Mouse (Mus musculus): ENCODE measurements around the gene Nme7.

Gene Nme7

DNA sequence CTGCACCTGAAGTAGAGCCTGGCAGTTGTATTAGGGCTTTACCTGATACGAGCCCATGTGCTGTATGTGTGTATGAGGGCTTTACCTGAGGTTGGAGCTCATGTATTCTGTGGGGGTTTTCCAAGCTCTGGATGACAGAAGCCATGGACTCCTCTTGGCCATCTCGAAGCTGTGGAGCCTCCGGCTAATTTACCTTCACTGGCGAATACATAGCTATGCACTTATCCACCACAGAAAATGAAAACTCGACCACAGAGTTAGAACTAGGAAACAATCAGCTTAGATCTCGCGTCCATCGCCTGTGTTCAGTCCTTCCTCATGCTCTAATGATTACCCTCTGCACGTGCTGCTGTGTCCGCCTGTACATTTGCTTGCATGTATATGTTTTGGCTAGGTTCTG, 80.4 kb downstream of the Nme7 start:
- DNase-seq (ENCODE audit: low read depth, low spot score), result no peak

DNA sequence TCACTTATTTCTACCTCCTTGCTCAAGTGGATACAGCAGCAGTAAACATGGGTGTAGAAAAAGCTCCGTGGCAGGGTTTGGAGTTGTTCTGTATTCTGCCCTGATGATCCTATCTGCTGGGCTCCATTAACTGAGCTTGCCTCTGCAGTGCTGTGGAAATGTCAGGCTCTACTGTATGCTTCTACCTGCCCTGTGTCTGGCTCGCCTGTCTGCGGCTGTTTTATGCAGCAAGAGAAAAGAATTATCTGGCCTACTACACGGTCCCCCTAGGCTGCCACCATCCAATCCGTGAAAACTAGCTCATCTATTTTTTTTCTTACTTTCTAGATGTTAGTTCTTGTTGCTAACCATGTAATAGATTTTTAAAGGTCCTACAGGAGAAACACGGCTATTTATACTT, 81.1 kb downstream of the Nme7 start:
- DNase-seq (ENCODE audit: low read depth, low spot score), result no peak

DNA sequence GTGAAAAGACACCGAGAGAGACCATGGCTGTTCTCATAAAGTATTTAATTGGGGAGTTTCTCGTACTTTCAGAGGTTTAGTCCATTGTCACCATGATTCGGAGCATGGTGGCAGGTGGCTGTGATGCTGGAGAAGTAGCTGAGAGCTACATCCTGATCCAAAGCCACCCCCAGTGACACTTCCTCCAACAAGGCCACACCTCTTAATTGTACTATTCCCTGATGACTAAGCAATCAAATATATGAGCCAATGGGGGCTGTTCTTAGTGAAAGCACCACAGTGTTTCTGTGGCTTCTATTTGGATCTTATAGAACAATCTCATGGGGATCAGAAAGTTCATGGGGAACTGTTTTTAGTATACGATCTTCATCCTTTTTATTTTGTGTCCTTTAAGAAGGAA, 85.8 kb downstream of the Nme7 start:
- no peak for DNase-seq (ENCODE audit: low read depth, low spot score)

GRCm38 (mm10) chr1:164392176-164392575, 88.3 kb downstream of the Nme7 start:
- DNase-seq (ENCODE audit: low read depth, low spot score), result no peak

DNA sequence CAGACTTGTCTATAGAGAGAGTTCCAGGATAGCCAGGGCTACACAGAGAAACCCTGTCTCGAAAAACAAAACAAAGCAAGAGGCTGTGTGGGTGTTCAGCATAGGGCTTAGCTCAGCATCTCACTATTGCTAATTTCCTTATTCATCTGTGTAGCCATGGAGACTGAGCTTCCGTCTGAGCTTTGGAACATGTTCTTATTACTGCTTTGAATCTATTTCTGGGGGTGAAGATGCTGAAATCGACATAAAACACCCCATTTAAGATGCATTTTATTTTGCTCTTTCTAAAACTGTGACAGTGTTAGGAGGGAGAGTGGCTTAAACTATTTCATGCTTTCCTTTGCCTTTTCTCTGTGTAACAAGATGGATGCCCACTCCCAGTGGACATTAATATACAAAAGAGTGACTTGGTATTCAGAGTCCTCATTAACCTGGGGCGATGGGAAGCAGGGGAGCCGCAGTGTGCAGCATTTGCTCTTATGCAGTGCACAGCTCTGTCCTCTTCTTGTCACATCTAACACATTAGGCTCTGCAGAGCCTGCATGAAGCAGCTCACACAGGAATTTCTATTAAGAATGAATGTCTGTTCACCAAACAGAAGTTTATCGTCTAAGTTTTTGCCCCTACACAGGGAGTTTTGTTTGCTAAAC, 91.3 kb downstream of the Nme7 start:
- no peak for DNase-seq (ENCODE audit: low read depth, low spot score)

- no peak for DNase-seq (ENCODE audit: low read depth, low spot score)
These were observed 93.8 kb downstream of the Nme7 start for GRCm38 (mm10) chr1:164397672-164398071.

- DNase-seq (ENCODE audit: low read depth, low spot score), result no peak
These were observed 95.7 kb downstream of the Nme7 start for GRCm38 (mm10) chr1:164399578-164399977.

DNA sequence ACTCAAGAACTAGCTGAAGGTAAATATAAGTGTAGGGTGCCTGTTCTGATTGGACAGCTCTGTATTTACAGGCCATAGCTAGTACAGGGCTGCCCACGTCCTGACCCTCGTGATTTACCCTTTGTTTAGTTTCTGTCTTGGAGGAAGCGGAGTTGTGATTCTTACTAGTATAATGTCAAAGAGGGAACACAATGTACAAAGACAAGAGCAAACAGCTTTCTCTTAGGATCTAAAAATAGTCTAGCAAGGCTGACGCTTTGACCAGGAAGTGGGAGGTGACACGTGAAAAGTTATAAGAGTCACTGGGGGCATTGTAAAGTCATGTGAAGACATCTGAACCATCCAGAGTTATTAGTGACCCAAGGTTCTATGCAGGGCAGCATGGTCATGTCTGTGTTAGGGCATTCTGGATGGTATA, 101.5 kb downstream of the Nme7 start:
- no peak for DNase-seq (ENCODE audit: low read depth, low spot score)

- no peak for DNase-seq (ENCODE audit: low read depth, low spot score)
These were observed 102.6 kb downstream of the Nme7 start for GRCm38 (mm10) chr1:164406506-164406905.

- DNase-seq (ENCODE audit: low read depth, low spot score), result no peak
These were observed 104.7 kb downstream of the Nme7 start for GRCm38 (mm10) chr1:164408655-164409054.

DNA sequence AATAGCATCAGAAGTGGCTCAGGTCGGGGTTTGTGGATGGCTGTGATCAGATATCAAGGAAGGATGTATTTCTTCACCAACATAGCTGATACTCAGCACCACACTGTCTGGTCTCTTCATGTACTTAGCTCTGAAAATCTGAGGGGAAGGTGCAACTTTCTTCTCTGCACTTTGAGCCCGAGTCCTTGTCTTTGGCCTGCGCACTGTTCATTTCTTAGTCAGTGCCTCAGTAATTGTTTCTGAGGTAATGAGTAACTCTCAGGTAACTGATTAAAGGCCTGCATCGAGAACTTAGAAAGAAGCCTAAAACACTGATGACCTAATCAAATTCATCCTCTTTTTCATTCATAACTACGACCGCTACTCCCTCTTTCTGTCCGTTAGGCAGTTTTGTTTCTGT, 107.4 kb downstream of the Nme7 start:
- DNase-seq (ENCODE audit: low read depth, low spot score), result no peak

GRCm38 (mm10) chr1:164412906-164413305, 109.0 kb downstream of the Nme7 start:
- no peak for DNase-seq (ENCODE audit: low read depth, low spot score)

- DNase-seq (ENCODE audit: low read depth, low spot score), result no peak
These were observed 109.7 kb downstream of the Nme7 start for GRCm38 (mm10) chr1:164413608-164414007.

DNA sequence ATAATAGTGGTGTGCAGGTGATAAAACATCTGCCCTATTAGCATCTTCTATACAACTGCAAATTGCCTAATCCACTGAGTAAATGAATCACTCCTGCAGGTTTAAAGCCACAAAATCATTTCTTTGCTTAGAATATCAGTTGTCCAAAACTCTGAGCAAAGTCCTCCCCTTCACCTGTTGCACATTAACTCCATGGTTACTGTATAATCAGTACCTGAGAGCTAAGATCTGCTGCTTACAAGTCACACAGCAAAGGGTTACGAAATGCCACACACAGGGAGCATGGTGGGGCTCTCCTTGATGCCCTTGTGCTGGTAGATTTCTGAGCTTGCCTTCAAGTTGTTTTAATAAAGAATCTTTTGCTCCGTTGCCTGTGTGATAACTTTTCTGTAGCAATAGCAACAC, 111.4 kb downstream of the Nme7 start:
- DNase-seq (ENCODE audit: low read depth, low spot score), result no peak

GRCm38 (mm10) chr1:164416692-164417394, 112.9 kb downstream of the Nme7 start:
- DNase-seq (ENCODE audit: low read depth, low spot score), result no peak

DNA sequence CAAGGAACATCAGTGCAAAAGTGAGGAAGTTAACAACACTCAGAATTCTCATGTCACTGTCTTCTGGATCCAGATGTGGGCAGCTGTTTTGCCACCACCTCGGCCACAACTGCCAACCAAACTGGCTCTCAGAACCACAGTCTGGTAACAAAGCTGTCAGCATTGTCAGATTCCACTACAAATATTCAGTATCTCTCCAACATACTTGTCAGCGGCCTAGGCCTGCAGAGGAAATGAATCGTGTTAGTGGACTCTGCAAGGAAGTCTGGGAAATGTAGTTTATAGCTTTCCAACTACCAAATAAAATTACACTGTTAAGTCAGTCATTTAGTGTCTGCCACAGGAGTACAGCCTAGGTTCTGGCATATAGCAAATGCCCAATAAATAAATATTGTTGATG, 113.7 kb downstream of the Nme7 start:
- no peak for DNase-seq (ENCODE audit: low read depth, low spot score)

DNA sequence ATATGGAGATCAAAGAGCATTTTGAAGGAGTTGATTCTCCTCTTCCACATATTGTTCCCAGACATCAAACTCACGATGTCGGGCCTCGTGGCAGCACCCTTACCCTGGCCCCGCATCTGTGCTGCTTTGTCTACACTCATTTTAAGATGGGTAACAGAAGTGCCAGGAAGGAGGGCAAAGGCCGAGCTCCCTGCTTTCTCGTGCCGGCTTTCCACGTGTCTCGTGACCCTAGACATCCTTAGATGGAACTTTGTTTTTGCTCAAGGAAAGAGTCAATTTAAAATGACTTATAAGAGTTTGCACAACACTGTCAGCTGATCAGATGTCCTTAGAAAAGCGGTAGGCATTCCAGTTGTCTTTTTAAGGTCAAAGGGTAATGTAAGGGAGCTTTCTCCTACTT, 114.4 kb downstream of the Nme7 start:
- no peak for DNase-seq (ENCODE audit: low read depth, low spot score)

DNA sequence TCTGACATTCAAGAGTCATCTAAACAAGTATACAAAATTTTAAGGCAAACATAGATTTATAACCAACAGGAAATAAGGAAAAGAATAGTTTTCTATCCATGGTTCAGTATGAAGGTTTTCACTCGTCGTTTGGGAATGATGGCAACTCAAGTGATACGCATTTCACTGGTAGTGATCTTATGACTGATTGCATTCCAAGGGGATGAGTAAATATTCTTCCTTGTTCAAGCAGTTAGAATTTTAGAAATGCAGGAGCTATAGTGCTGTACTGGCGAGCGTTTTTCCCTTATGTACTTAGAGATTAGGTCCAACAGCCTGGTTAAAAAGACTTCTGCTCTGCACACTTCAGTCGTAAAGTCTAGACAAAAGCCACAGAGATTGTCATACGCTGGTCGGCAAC, 115.5 kb downstream of the Nme7 start:
- DNase-seq (ENCODE audit: low read depth, low spot score), result no peak

DNA sequence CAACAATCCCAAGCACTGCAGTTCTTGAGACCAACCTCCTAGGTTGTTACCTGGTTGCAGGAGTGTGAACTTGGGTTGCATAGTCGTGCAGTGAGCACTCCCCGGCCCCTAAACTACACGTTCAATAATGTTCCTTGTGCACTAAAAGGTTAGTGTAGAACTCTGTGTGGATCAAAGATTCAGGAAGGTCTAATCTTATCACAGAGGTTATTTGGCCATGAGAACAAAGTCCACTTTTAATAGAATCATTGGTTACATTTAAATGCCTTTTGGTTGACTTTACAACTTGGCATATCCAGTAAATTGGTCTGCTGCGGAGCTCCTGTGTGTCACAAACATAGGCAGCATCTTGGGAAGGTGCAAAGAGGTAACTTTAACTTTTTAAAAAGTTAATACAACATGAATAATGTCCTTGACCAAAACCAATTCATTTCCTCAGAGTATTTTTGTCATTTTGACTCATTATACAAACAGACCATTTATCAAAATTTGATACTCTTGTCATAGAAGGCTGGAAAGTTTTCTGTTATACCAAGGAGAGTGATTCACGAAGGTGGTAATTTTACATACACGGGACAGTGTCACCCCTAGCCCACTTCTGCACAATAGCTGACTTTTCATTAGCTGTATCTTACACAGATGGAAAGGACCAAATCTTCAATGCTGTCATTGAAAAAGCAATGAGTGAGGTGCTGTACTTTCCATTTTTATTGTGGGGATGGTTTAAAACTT, 116.9 kb downstream of the Nme7 start:
- DNase-seq (ENCODE audit: low read depth, low spot score), result no peak

DNA sequence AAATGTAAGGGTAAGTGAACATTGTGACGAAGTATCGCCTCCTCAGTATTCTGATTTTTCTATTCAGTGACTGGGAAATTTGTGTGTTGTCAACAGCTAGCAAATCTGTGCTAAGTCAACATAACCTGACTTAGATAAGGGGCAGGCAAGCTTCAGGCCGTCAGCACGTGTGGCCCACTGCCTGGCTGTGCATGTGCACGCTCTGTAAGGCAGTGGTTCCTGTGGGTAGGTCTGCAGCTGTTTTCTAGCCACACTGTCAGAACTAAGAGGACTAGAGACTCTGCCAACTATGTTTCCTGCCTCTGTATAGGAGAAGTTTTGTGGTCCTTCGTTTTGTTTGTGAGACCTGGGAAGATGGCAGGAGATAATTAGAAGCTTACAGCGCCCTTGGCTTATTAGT, 122.3 kb downstream of the Nme7 start:
- no peak for DNase-seq (ENCODE audit: low read depth, low spot score)

GRCm38 (mm10) chr1:164427777-164428176, 123.9 kb downstream of the Nme7 start:
- DNase-seq (ENCODE audit: low read depth, low spot score), result no peak

GRCm38 (mm10) chr1:164428644-164429043, 124.7 kb downstream of the Nme7 start:
- DNase-seq (ENCODE audit: low read depth, low spot score), result no peak

- DNase-seq (ENCODE audit: low read depth, low spot score), result no peak
These were observed 128.7 kb downstream of the Nme7 start for GRCm38 (mm10) chr1:164432649-164433048.
